In genomic region chr6:111256939-111257338, GRCm38 (mm10) we compare ENCODE assay signal across 16 mouse cellular contexts.
DNase-seq lines count a peak whose midpoint lies in the region; ATAC-seq and TF ChIP-seq lines count a peak whose summit lies in the region.
"Had no signal": no experiment of that assay in that cellular context is flagged by ENCODE, and none has a peak within 500 bp of the region (broad histone marks: within the 10 kb centered on the region; RNA-seq: fewer than 3 reads in every experiment).

No protein-coding gene starts in this region.

- H3K4me2 ChIP-seq in forebrain, embryonic 14.5 days (ENCODE audit: low read length): no peak overlapping the region
- H3K4me2 ChIP-seq in forebrain, postnatal 0 days (ENCODE audit: low read depth): no peak overlapping the region
- H3K4me2 ChIP-seq in lung, embryonic 14.5 days: no peak overlapping the region
- no peak overlapping the region for H3K4me2 ChIP-seq in kidney, embryonic 15.5 days
- H3K4me2 ChIP-seq in limb, embryonic 14.5 days (replicated peaks; ENCODE audit: low read depth, low read length, severe bottlenecking): no peak overlapping the region
- H3K4me2 ChIP-seq: embryonic facial prominence, embryonic 13.5 days; limb, embryonic 15.5 days had no signal

- H3K4me1 ChIP-seq in forebrain, embryonic 14.5 days (ENCODE audit: control insufficient read depth, insufficient read depth, low read length): no peaks in the 10 kb centered on the region
- no peaks in the 10 kb centered on the region for H3K4me1 ChIP-seq in forebrain, postnatal 0 days (ENCODE audit: insufficient read depth)
- H3K4me1 ChIP-seq in lung, embryonic 14.5 days (ENCODE audit: insufficient read depth): no peaks in the 10 kb centered on the region
- no peaks in the 10 kb centered on the region for H3K4me1 ChIP-seq in kidney, embryonic 15.5 days
- H3K4me1 ChIP-seq in limb, embryonic 14.5 days (ENCODE audit: control insufficient read depth, insufficient read depth, low read length): no peaks in the 10 kb centered on the region
- H3K4me1 ChIP-seq: heart, embryonic 10.5 days; limb, embryonic 15.5 days; megakaryocyte, embryonic 14.5 days had no signal

- no peak overlapping the region for H3K9ac ChIP-seq in forebrain, embryonic 14.5 days (ENCODE audit: low read length)
- no peak overlapping the region for H3K9ac ChIP-seq in forebrain, postnatal 0 days
- H3K9ac ChIP-seq in lung, embryonic 14.5 days: no peak overlapping the region
- no peak overlapping the region for H3K9ac ChIP-seq in kidney, embryonic 15.5 days
- H3K9ac ChIP-seq in limb, embryonic 14.5 days (ENCODE audit: low read depth, low read length, severe bottlenecking): no peak overlapping the region
- H3K9ac ChIP-seq: embryonic facial prominence, embryonic 13.5 days; limb, embryonic 15.5 days had no signal

- ATAC-seq in forebrain, embryonic 14.5 days: no peak
- ATAC-seq in forebrain, postnatal 0 days: no peak
- ATAC-seq in lung, embryonic 14.5 days (ENCODE audit: insufficient read depth): no peak
- peak; percentile 71 for ATAC-seq in kidney, embryonic 15.5 days (replicated peaks; ENCODE audit: low FRiP score)
- no peak for ATAC-seq in limb, embryonic 14.5 days (ENCODE audit: low FRiP score, low read depth)

- DNase-seq in forebrain, embryonic 14.5 days (ENCODE audit: low spot score): peak; percentile 13
- DNase-seq in forebrain, postnatal 0 days: no peak
- DNase-seq in lung, embryonic 14.5 days: peak; percentile 14
- no peak for DNase-seq in lung, adult 18-20 months
- peak; percentile 21 for DNase-seq in limb, embryonic 14.5 days (ENCODE audit: low spot score)
- DNase-seq in heart, adult 8-10 months (ENCODE audit: low spot score): no peak
- no peak for DNase-seq in adrenal gland, postnatal 36 days
- DNase-seq: cerebellum, adult 2 months; lung, postnatal 14 days had no signal

- 85% methylated on average over 3 of the region's 3 CpGs for WGBS in forebrain, embryonic 14.5 days
- WGBS in forebrain, postnatal 0 days: 72% methylated on average over 3 of the region's 3 CpGs
- 71% methylated on average over 3 of the region's 3 CpGs for WGBS in lung, embryonic 14.5 days
- WGBS in kidney, embryonic 15.5 days: 59% methylated on average over 3 of the region's 3 CpGs
- 49% methylated on average over 3 of the region's 3 CpGs for WGBS in limb, embryonic 14.5 days

- no peak for TF ChIP-seq CTCF in forebrain, postnatal 0 days (IDR thresholded peaks at IDR 0.05; ENCODE audit: low read depth)
- TF ChIP-seq CTCF in lung, embryonic 14.5 days (IDR thresholded peaks at IDR 0.05; ENCODE audit: low read depth): no peak

- H3K36me3 ChIP-seq in forebrain, embryonic 14.5 days (ENCODE audit: control insufficient read depth, insufficient read depth, low read length): no peaks in the 10 kb centered on the region
- H3K36me3 ChIP-seq in forebrain, postnatal 0 days (ENCODE audit: insufficient read depth): no peaks in the 10 kb centered on the region
- no peaks in the 10 kb centered on the region for H3K36me3 ChIP-seq in lung, embryonic 14.5 days (ENCODE audit: insufficient read depth)
- no peaks in the 10 kb centered on the region for H3K36me3 ChIP-seq in kidney, embryonic 15.5 days
- no peaks in the 10 kb centered on the region for H3K36me3 ChIP-seq in limb, embryonic 14.5 days (ENCODE audit: control insufficient read depth, insufficient read depth, low read length)
- H3K36me3 ChIP-seq: embryonic facial prominence, embryonic 13.5 days; heart, embryonic 10.5 days; limb, embryonic 15.5 days had no signal

- no peaks in the 10 kb centered on the region for H3K27me3 ChIP-seq in forebrain, embryonic 14.5 days (replicated peaks; ENCODE audit: control insufficient read depth, insufficient read depth, low read length)
- no peaks in the 10 kb centered on the region for H3K27me3 ChIP-seq in forebrain, postnatal 0 days (ENCODE audit: insufficient read depth, low read length)
- no peaks in the 10 kb centered on the region for H3K27me3 ChIP-seq in lung, embryonic 14.5 days (ENCODE audit: insufficient read depth, low read length)
- no peaks in the 10 kb centered on the region for H3K27me3 ChIP-seq in kidney, embryonic 15.5 days
- H3K27me3 ChIP-seq in limb, embryonic 14.5 days (ENCODE audit: control insufficient read depth, insufficient read depth, low read length): no peaks in the 10 kb centered on the region
- H3K27me3 ChIP-seq: CH12.LX; embryonic facial prominence, embryonic 13.5 days; limb, embryonic 15.5 days; megakaryocyte, embryonic 14.5 days had no signal

- H3K27ac ChIP-seq in forebrain, embryonic 14.5 days (ENCODE audit: low read depth, low read length): no peak overlapping the region
- no peak overlapping the region for H3K27ac ChIP-seq in forebrain, postnatal 0 days (ENCODE audit: low read depth, low read length)
- H3K27ac ChIP-seq in lung, embryonic 14.5 days (ENCODE audit: low read depth): no peak overlapping the region
- H3K27ac ChIP-seq in kidney, embryonic 15.5 days: peak overlapping the region; percentile 28; the same call in 1 of the 2 replicates
- no peak overlapping the region for H3K27ac ChIP-seq in limb, embryonic 14.5 days (replicated peaks; ENCODE audit: low read depth, low read length)
- H3K27ac ChIP-seq: embryonic facial prominence, embryonic 13.5 days; heart, embryonic 10.5 days; limb, embryonic 15.5 days; stomach, postnatal 0 days had no signal

- H3K4me3 ChIP-seq in forebrain, embryonic 14.5 days (ENCODE audit: low read depth, low read length): no peak overlapping the region
- H3K4me3 ChIP-seq in forebrain, postnatal 0 days (ENCODE audit: low read depth, low read length): no peak overlapping the region
- no peak overlapping the region for H3K4me3 ChIP-seq in lung, embryonic 14.5 days (ENCODE audit: low read depth, low read length)
- H3K4me3 ChIP-seq in kidney, embryonic 15.5 days (replicated peaks): no peak overlapping the region
- H3K4me3 ChIP-seq in limb, embryonic 14.5 days (replicated peaks; ENCODE audit: low read length): no peak overlapping the region
- H3K4me3 ChIP-seq: embryonic facial prominence, embryonic 13.5 days; heart, embryonic 10.5 days; limb, embryonic 15.5 days; megakaryocyte, embryonic 14.5 days had no signal

- H3K9me3 ChIP-seq in forebrain, embryonic 14.5 days (replicated peaks; ENCODE audit: control insufficient read depth, low read length): no peaks in the 10 kb centered on the region
- H3K9me3 ChIP-seq in forebrain, postnatal 0 days (ENCODE audit: low read length): no peaks in the 10 kb centered on the region
- H3K9me3 ChIP-seq in lung, embryonic 14.5 days (ENCODE audit: low read depth, low read length): no peaks in the 10 kb centered on the region
- H3K9me3 ChIP-seq in kidney, embryonic 15.5 days (replicated peaks): no peaks in the 10 kb centered on the region
- no peaks in the 10 kb centered on the region for H3K9me3 ChIP-seq in limb, embryonic 14.5 days (ENCODE audit: control insufficient read depth, low read length)
- H3K9me3 ChIP-seq: embryonic facial prominence, embryonic 13.5 days; heart, embryonic 10.5 days; limb, embryonic 15.5 days; megakaryocyte, embryonic 14.5 days had no signal

- TF ChIP-seq POLR2A in limb, embryonic 14.5 days (IDR thresholded peaks at IDR 0.05; ENCODE audit: borderline replicate concordance, extremely low read depth, insufficient read depth, insufficient read length): no peak

Comparison
In these comparisons a context has a peak if more than half of its experiments do, and no peak if none do; other contexts are left out.
1. DNase-seq: peak in forebrain, embryonic 14.5 days (single experiment), lung, embryonic 14.5 days (single experiment) and limb, embryonic 14.5 days (single experiment); none in forebrain, postnatal 0 days (single experiment), lung, adult 18-20 months (0 of 2), heart, adult 8-10 months (single experiment) and adrenal gland, postnatal 36 days (0 of 2).